Mouse (Mus musculus) CH12.LX (cell line): ENCODE measurements around the gene Bspry. TPM values are rescaled to one million over a fixed set of nuclear protein-coding genes. Genes with fewer than 3 reads are reported as not detected.
A peak's percentile ranks its signal among the peaks of the same experiment; 100 is the strongest.

Source experiments
- DNase-seq: peaks from one replicate; pipeline ENCODE4 v3.0.0-alpha.2; 2013; ENCODE audit errors: extremely low read depth
- H3K27ac ChIP-seq: 2 replicates; pipeline ENCODE4 v1.5.1; 2012; ENCODE audit warnings: low read depth, mild to moderate bottlenecking, control low read depth, moderate library complexity; ENCODE audit not compliant: insufficient read depth
- H3K27me3 ChIP-seq: replicated peaks from 2 replicates; pipeline ENCODE3; 2012; ENCODE audit warnings: inconsistent platforms
- H3K36me3 ChIP-seq, 2 experiments: replicated peaks in 1 of 2; 2 replicates each; pipeline versions ENCODE3 to v1.6.1; 2012; ENCODE audit warnings: inconsistent platforms in 1 of 2, low read length in 1 of 2, mild to moderate bottlenecking in 1 of 2, mixed read lengths in 1 of 2, moderate library complexity in 1 of 2; ENCODE audit not compliant: control insufficient read depth in 1 of 2, insufficient read depth in 1 of 2
- H3K4me1 ChIP-seq, 2 experiments: 2 replicates each; pipeline ENCODE4 v1.6.1; 2012; ENCODE audit warnings: inconsistent platforms in 1 of 2, moderate library complexity in 1 of 2; ENCODE audit not compliant: insufficient read depth in 2 of 2, control insufficient read depth in 1 of 2
- H3K4me2 ChIP-seq: 2 replicates; pipeline ENCODE4 v1.6.1; 2012; ENCODE audit warnings: low read depth, mild to moderate bottlenecking, control low read depth; ENCODE audit not compliant: poor library complexity, insufficient read depth, severe bottlenecking
- H3K4me3 ChIP-seq, 3 experiments: fragments of 150-350 bp in 1 of 3; sonication (generic) in 1 of 3; replicated peaks in 1 of 3; 2 replicates each; pipeline versions ENCODE3 to v1.5.1; 2011 to 2012; ENCODE audit warnings: low read depth in 2 of 3, low read length in 2 of 3, mild to moderate bottlenecking in 2 of 3, moderate library complexity in 2 of 3, control low read depth in 1 of 3, improper control_type of control experiment in 1 of 3, inconsistent platforms in 1 of 3, mixed read lengths in 1 of 3; ENCODE audit not compliant: poor library complexity in 1 of 3
- H3K79me2 ChIP-seq: replicated peaks from 2 replicates; pipeline ENCODE4 v1.6.1; 2012; ENCODE audit warnings: mild to moderate bottlenecking, moderate library complexity; ENCODE audit not compliant: control insufficient read depth, poor library complexity, insufficient read depth, severe bottlenecking; ENCODE audit errors: extremely low read depth
- H3K9ac ChIP-seq: 2 replicates; pipeline ENCODE4 v1.6.1; 2012; ENCODE audit warnings: low read depth, mild to moderate bottlenecking, control low read depth, moderate library complexity; ENCODE audit not compliant: insufficient read depth
- H3K9me3 ChIP-seq: replicated peaks from 2 replicates; pipeline ENCODE3; 2012; ENCODE audit warnings: low read length, inconsistent platforms, mixed read lengths
- CHD2 ChIP-seq: IDR thresholded peaks from 2 replicates; pipeline ENCODE4 v1.6.1; 2011; ENCODE audit warnings: low read length, improper control_type of control experiment
- CTCF ChIP-seq, 2 experiments: IDR thresholded peaks in 1 of 2; conservative IDR thresholded peaks in 1 of 2; 2 replicates each; pipeline ENCODE4 v1.5.1; 2011 to 2012; ENCODE audit warnings: low read depth in 2 of 2, low read length in 2 of 2, improper control_type of control experiment in 1 of 2, inconsistent platforms in 1 of 2, mild to moderate bottlenecking in 1 of 2, moderate library complexity in 1 of 2
- ELF1 ChIP-seq: IDR thresholded peaks from 2 replicates; pipeline ENCODE4 v1.6.1; 2014; ENCODE audit warnings: low read depth, mild to moderate bottlenecking, inconsistent platforms, low read length, improper control_type of control experiment
- GABPA ChIP-seq: IDR thresholded peaks from 2 replicates; pipeline ENCODE4 v1.6.1; 2012; ENCODE audit warnings: low read depth, low read length, improper control_type of control experiment, inconsistent platforms; ENCODE audit not compliant: insufficient replicate concordance
- HCFC1 ChIP-seq: IDR thresholded peaks from 2 replicates; pipeline ENCODE4 v1.6.1; 2012; ENCODE audit warnings: low read depth, mild to moderate bottlenecking, inconsistent platforms, low read length, improper control_type of control experiment
- IRF4 ChIP-seq: IDR thresholded peaks from 2 replicates; pipeline ENCODE4 v1.6.1; 2014; ENCODE audit warnings: low read depth, mild to moderate bottlenecking, inconsistent platforms, low read length, improper control_type of control experiment
- JUN ChIP-seq: IDR thresholded peaks from 2 replicates; pipeline ENCODE4 v1.6.1; 2011; ENCODE audit warnings: low read depth, mild to moderate bottlenecking, low read length, improper control_type of control experiment, moderate library complexity; ENCODE audit not compliant: insufficient read depth
- JUND ChIP-seq: conservative IDR thresholded peaks from 2 replicates; pipeline ENCODE4 v1.6.1; 2011; ENCODE audit warnings: low read depth, low read length, improper control_type of control experiment
- MAX ChIP-seq: IDR thresholded peaks from 2 replicates; pipeline ENCODE4 v1.6.1; 2011; ENCODE audit warnings: low read length, improper control_type of control experiment
- MAZ ChIP-seq: IDR thresholded peaks from 2 replicates; pipeline ENCODE4 v1.6.1; 2012; ENCODE audit warnings: low read depth, mild to moderate bottlenecking, inconsistent platforms, low read length, improper control_type of control experiment, moderate library complexity
- MEF2A ChIP-seq: IDR thresholded peaks from 2 replicates; pipeline ENCODE4 v1.6.1; 2014; ENCODE audit warnings: low read depth, mild to moderate bottlenecking, inconsistent platforms, low read length, improper control_type of control experiment, borderline replicate concordance
- MXI1 ChIP-seq: IDR thresholded peaks from 2 replicates; pipeline ENCODE4 v1.6.1; 2011; ENCODE audit warnings: mild to moderate bottlenecking, low read depth, low read length, improper control_type of control experiment
- NRF1 ChIP-seq: IDR thresholded peaks from 2 replicates; pipeline ENCODE4 v1.6.1; 2014; ENCODE audit warnings: low read depth, mild to moderate bottlenecking, inconsistent platforms, low read length, improper control_type of control experiment, moderate library complexity
- POLR2A ChIP-seq: IDR thresholded peaks from 2 replicates; pipeline ENCODE4 v1.6.1; 2011; ENCODE audit warnings: low read depth, mild to moderate bottlenecking, improper control_type of control experiment, low read length
- POLR2AphosphoS2 ChIP-seq: IDR thresholded peaks from 2 replicates; pipeline ENCODE4 v1.6.1; 2011; ENCODE audit warnings: low read depth, low read length, improper control_type of control experiment
- RAD21 ChIP-seq: IDR thresholded peaks from 2 replicates; pipeline ENCODE4 v1.6.1; 2011; ENCODE audit warnings: low read depth, mild to moderate bottlenecking, low read length, improper control_type of control experiment, moderate library complexity
- SMC3 ChIP-seq: IDR thresholded peaks from 2 replicates; pipeline ENCODE4 v1.6.1; 2011; ENCODE audit warnings: low read depth, low read length, improper control_type of control experiment
- TBP ChIP-seq: conservative IDR thresholded peaks from 2 replicates; pipeline ENCODE4 v1.6.1; 2011; ENCODE audit warnings: low read depth, low read length, improper control_type of control experiment
- USF2 ChIP-seq: conservative IDR thresholded peaks from 2 replicates; pipeline ENCODE4 v1.6.1; 2011; ENCODE audit warnings: low read depth, low read length, improper control_type of control experiment
- ZC3H11A ChIP-seq: IDR thresholded peaks from 2 replicates; pipeline ENCODE4 v1.6.1; 2012; ENCODE audit warnings: low read depth, mild to moderate bottlenecking, inconsistent platforms, low read length, improper control_type of control experiment
- ZMIZ1 ChIP-seq: IDR thresholded peaks from 2 replicates; pipeline ENCODE4 v1.6.1; 2012; ENCODE audit warnings: low read depth, mild to moderate bottlenecking, inconsistent platforms, low read length, improper control_type of control experiment
- dilution Hi-C: fragments of 300-500 bp; cut with MboI; formaldehyde crosslinking; loops from 2 replicates; pipeline ENCODE4 v1.14.3; 2020; ENCODE audit warnings: low sequenced_read_pairs; ENCODE audit not compliant: extremely low pct_unique_long_range_greater_than_20kb, extremely low pct_ligation_motif_present
- in situ Hi-C: fragments of 300-500 bp; cut with MboI; formaldehyde crosslinking; loops from 3 replicates; pipeline ENCODE4 v1.14.3; 2019; ENCODE audit warnings: low sequenced_read_pairs, low pct_ligation_motif_present, low pct_unique_long_range_greater_than_20kb, mixed read lengths
- polyA plus RNA-seq: library from polyadenylated mRNA; unstranded; fragments of >175 nt; gene quantifications from 2 replicates; pipeline ENCODE4 v1.2.1, GENCODE M21; 2012; ENCODE audit warnings: low read depth; ENCODE audit not compliant: insufficient read length
- total RNA-seq, 2 experiments: library from RNA; depleted of rRNA; stranded (reverse); fragments of 300-350 nt in 1 of 2; fragments of >200 nt in 1 of 2; gene quantifications; 2 replicates each; pipeline ENCODE4 v1.2.3; 2012 to 2014

Gene Bspry
- total and polyA plus RNA-seq, 3 experiments, result 0.86 to 1.2 (median 1.1) TPM

GRCm38 (mm10) chr4:62503374-62503970, 23.6 kb downstream of the Bspry start, which contains the start of gene Hdhd3:
Hdhd3 (minus strand) TSS chr4:62503467.
- dilution Hi-C loops, result no loop called here

GRCm38 (mm10) chr4:62505991-62506390, 26.1 kb downstream of the Bspry start:
- Histone ChIP-seq H3K4me1 (peaks cover 0 to 14% of the 10 kb centered on the region in 2 experiments; a peak in 2 of 4 replicates), H3K79me2 (no peaks in the 10 kb centered on the region), H3K27me3 (no peaks in the 10 kb centered on the region), H3K4me3 (no peak overlapping the region), H3K27ac (no peak overlapping the region), H3K4me2 (no peak overlapping the region), H3K9ac (no peak overlapping the region), H3K36me3 (peaks cover 33 to 43% of the 10 kb centered on the region in 2 experiments), H3K9me3 (no peaks in the 10 kb centered on the region)
- in situ Hi-C loops (loop anchor here (5.0 to 10.0 kb wide), 2 partner anchors 79 to 101 kb away; partner anchors contain the start of genes Cdc26 and Prpf4), dilution Hi-C loops (no loop called here)
- DNase-seq, result no peak
- 0 out of 2 replicates have a peak, but pooled peaks have one; percentile 39 for TF ChIP-seq MXI1
- no peak for TF ChIP-seq HCFC1
- TF ChIP-seq ZMIZ1, result 0 out of 2 replicates have a peak, but pooled peaks have one; percentile 20

More at GRCm38 (mm10) chr4:62503374-62503970, 23.6 kb downstream of the Bspry start, which contains the start of gene Hdhd3:
- Histone ChIP-seq H3K4me3 (peak within 1 kb of the TSS; percentile 66 to 85 (median 73)), H3K9me3 (no peaks in the 10 kb centered on the region), H3K4me1 (peaks cover 0 to 16% of the 10 kb centered on the region in 2 experiments; a peak in 2 of 4 replicates), H3K4me2 (peak within 1 kb of the TSS; percentile 75), H3K36me3 (peaks cover 12 to 34% of the 10 kb centered on the region in 2 experiments), H3K27ac (no peak within 1 kb of the TSS), H3K27me3 (no peaks in the 10 kb centered on the region), H3K79me2 (no peaks in the 10 kb centered on the region), H3K9ac (peak within 1 kb of the TSS; percentile 88)
- in situ Hi-C loops, result loop anchor here (10.0 kb wide), 1 partner anchor 99 kb away; the partner anchor contains the start of genes Cdc26 and Prpf4
- no peak for DNase-seq
- TF ChIP-seq GABPA, result no peak
- no peak for TF ChIP-seq MEF2A
- TF ChIP-seq CHD2, result no peak
- no peak for TF ChIP-seq HCFC1
- no peak for TF ChIP-seq TBP
- TF ChIP-seq MAX, result no peak
- TF ChIP-seq ELF1, result no peak
- no peak for TF ChIP-seq CTCF (conservative IDR thresholded peaks at IDR 0.05 in 1 of 2, IDR thresholded peaks at IDR 0.05 in 1 of 2; ENCODE audit: low read depth in 2 of 2, low read length in 2 of 2)
- no peak for TF ChIP-seq IRF4
- TF ChIP-seq JUND, result no peak

GRCm38 (mm10) chr4:62506798-62507197, 26.9 kb downstream of the Bspry start:
- dilution Hi-C loops, result no loop called here
- Histone ChIP-seq H3K9ac (no peak overlapping the region), H3K4me3 (no peak overlapping the region), H3K27ac (no peak overlapping the region), H3K9me3 (no peaks in the 10 kb centered on the region), H3K4me1 (peaks cover 0 to 9% of the 10 kb centered on the region in 2 experiments; a peak in 1 of 4 replicates), H3K4me2 (no peak overlapping the region), H3K36me3 (peaks cover 41 to 51% of the 10 kb centered on the region in 2 experiments), H3K79me2 (no peaks in the 10 kb centered on the region), H3K27me3 (no peaks in the 10 kb centered on the region)
- in situ Hi-C loops, result loop anchor here (5.0 to 10.0 kb wide), 2 partner anchors 79 to 102 kb away; partner anchors contain the start of genes Cdc26 and Prpf4
- TF ChIP-seq NRF1, result 0 out of 2 replicates have a peak, but pooled peaks have one; percentile 21
- no peak for TF ChIP-seq POLR2AphosphoS2
- TF ChIP-seq IRF4, result peak; percentile 50; the same call in 1 of the 2 replicates
- TF ChIP-seq SMC3, result peak; percentile 88
- peak; percentile 37; the same call in 1 of the 2 replicates for TF ChIP-seq POLR2A
- TF ChIP-seq JUN, result no peak
- no peak for TF ChIP-seq USF2
- peak; percentile 63 for TF ChIP-seq ELF1
- peak in 1 of 2 experiments; percentile 92; a peak in 3 of 4 replicates for TF ChIP-seq CTCF (conservative IDR thresholded peaks at IDR 0.05 in 1 of 2, IDR thresholded peaks at IDR 0.05 in 1 of 2; ENCODE audit: low read depth in 2 of 2, low read length in 2 of 2)
- peak; percentile 53; the same call in 1 of the 2 replicates for TF ChIP-seq MEF2A
- TF ChIP-seq RAD21, result peak; percentile 88
- TF ChIP-seq ZC3H11A, result peak; percentile 67
- TF ChIP-seq MAZ, result no peak
- DNase-seq, result peak; percentile 68
